Mouse (Mus musculus) spleen, embryonic (tissue): ENCODE measurements around the gene Scrg1.
"Not testable (repeated sequence)": the region's sequence is repeated elsewhere in the genome, so short reads cannot be mapped to it uniquely, and the experiment has no call there.

Experiments used
- CTCF ChIA-PET: fragments of 350-600 bp; sonication (Branson Sonifier 250); formaldehyde crosslinking; loops from one replicate; lab custom pipeline; 2022; lab: Charles Lee

Gene Scrg1

GRCm38 (mm10) chr8:57455765-57456164, at the start of gene Scrg1:
Gene Scrg1, plus strand, starts transcription at chr8:57455923.
- CTCF ChIA-PET = no interaction called here

DNA sequence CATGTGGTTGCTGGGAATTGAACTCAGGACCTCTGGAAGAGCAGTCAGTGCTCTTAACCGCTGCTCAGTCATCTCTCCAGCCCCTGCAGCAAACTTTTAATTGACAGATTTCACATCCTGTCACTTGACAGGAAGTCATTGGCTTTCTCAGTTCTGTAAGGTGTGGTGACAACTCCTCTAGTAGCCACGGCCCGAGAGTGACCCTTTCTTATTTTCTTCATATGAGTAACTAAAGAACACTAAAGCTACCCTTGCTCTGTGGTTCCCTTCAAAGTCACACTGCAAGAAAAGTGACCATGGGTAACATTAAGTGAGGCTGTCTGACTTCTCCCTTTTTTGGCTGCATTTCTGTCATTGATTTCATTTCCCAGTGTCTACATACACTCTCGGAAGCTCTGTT, 49.4 kb upstream of the Scrg1 start:
- CTCF ChIA-PET = no interaction called here

DNA sequence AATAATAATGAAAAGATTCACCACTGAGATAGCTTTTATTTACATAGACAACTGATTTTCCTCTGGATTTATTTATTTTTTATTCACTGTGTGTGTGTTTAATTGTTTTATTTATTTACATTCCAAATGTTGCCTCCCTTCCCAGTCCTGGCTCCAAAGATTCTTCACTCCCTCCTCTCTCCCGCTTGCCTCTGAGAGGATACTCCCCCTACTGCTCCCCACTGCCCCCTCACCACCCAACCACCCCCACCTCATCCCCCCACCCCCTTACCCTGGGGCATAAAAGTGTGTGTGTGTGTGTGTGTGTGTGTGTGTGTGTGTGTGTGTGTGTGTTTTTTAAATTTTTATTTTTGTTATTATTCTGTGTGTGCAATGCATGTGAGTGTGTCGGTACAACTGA, 46.4 kb upstream of the Scrg1 start:
- CTCF ChIA-PET = no interaction called here

- CTCF ChIA-PET = no interaction called here
Observed at GRCm38 (mm10) chr8:57409779-57410472, 45.8 kb upstream of the Scrg1 start.

GRCm38 (mm10) chr8:57410473-57410863, 45.3 kb upstream of the Scrg1 start:
- CTCF ChIA-PET = no interaction called here

GRCm38 (mm10) chr8:57411366-57411765, 44.4 kb upstream of the Scrg1 start:
- CTCF ChIA-PET = no interaction called here

DNA sequence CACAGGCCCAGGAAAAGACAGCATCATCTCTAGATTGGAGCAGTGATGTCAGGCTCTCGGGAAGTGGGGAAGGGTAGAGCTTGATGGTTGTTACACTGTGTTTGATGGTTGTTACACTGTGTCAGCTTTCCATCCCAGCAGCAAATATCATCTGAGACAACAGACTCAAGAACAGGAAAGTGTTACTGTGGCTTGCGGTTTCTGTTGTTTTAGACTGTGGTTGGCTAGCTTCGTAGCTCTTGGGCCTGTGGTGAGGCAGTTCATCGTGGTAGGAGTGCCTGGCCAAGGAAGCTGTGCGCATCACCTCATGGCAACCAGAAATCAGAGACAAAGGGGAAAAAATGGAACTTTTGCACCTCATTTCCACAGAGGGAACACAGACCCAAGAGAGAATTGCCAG, 38.9 kb upstream of the Scrg1 start:
- CTCF ChIA-PET = no interaction called here

GRCm38 (mm10) chr8:57426074-57426473, 29.6 kb upstream of the Scrg1 start:
- CTCF ChIA-PET = interaction anchor here (0.7 to 1.0 kb wide), 4 partner anchors 62 to 374 kb away, joined by 3 read pairs; partner anchors contain the start of gene Sap30

DNA sequence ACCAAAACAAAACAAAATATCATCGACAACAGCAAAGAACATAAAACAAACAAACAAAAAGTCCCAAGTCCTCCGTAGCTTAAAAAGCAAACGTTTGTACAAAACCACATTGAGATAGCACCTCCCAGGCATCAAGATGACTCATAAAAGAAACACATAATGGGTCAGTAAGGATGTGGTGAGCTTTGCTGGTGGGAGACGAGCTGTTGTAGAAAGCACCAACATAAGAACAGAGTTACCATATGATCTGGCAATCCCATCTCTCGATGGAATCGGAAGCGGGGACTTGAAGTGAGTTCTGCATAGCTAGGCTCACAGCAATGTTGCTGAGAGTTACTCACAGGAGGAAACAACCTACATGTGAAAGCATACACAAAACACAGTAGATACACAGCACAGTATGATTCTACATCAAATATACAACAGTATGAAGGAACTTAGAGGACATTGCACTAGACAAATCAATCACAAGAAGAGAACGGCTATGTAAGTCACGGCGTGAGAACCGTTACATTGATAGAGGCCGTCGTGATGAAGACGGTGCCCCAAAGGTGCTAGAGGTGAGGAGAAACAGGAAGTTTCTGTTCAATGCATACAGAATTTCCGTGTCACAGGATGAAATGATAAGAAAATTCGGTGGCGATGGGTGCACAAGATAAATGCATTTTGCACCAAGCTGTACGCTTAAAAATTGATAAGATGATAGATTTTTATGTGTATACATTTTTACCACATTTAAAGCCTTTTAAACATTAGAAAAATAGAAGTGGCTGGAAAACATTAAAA, 27.9 kb upstream of the Scrg1 start:
- CTCF ChIA-PET = no interaction called here

- CTCF ChIA-PET = interaction anchor here (1.4 kb wide), 1 partner anchor 103 kb away, joined by 7 read pairs; no protein-coding TSS in a partner anchor
Observed at GRCm38 (mm10) chr8:57428566-57428965, 27.2 kb upstream of the Scrg1 start.

DNA sequence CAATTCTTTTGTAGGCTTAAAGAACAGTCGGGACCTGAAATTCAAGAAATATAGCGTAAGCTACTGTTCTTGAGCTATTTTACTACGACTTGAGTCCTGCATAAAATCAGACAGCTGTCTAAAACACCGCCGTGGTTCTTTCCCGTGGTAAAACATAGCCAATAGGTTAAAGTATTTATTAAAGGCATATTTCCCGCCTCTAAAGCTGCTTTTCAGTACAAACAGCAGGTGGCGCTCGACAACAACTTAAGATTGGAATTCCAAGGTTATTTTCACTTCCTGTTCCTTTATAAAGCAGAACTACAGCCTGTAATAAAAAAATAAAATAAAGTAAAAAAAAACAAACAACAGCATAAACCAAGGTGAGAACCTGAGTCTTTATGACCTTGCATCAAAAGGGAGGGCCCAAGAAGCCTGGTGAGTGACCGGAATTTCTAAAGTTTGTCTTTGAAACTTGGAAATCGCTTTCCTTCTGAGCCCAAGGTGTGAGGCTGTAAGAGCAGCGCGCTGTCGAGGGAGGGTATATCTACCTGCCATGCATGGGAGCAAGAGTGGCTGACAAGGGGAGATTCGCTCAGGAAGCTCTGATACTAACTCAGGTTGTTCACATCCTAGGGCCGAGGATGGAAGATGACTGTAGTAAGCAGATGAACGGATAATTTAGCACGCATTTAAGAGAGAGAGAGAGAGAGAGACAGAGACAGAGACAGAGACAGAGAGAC, 26.4 kb upstream of the Scrg1 start:
- CTCF ChIA-PET = interaction anchor here (0.6 to 1.4 kb wide), 2 partner anchors 102 to 937 kb away, joined by 4 to 7 read pairs; no protein-coding TSS in a partner anchor

- CTCF ChIA-PET = not testable (repeated sequence)
Observed at GRCm38 (mm10) chr8:57429888-57430274, 25.8 kb upstream of the Scrg1 start.

- CTCF ChIA-PET = no interaction called here
Observed at GRCm38 (mm10) chr8:57430901-57431300, 24.8 kb upstream of the Scrg1 start.

- CTCF ChIA-PET = no interaction called here
Observed at GRCm38 (mm10) chr8:57432802-57433201, 22.9 kb upstream of the Scrg1 start.

- CTCF ChIA-PET = no interaction called here
Observed at GRCm38 (mm10) chr8:57435768-57436436, 19.8 kb upstream of the Scrg1 start.

DNA sequence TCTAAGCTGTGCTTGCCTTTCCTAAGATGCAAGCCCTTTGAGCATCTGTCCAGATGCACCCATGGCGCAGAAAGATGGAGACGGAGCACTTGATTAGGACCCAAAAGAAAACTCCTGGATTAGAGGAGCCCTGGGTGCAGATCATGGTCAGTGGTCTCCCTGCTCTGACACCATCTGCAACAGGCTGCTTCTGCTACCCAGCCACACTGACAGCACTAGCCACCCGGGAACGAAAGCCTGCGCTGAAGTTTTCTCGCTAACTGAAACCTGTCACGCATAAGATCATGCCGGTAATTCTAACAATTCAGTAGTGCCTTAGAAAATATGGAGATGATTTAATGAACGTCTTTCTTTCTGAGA, 19.3 kb upstream of the Scrg1 start:
- CTCF ChIA-PET = no interaction called here

DNA sequence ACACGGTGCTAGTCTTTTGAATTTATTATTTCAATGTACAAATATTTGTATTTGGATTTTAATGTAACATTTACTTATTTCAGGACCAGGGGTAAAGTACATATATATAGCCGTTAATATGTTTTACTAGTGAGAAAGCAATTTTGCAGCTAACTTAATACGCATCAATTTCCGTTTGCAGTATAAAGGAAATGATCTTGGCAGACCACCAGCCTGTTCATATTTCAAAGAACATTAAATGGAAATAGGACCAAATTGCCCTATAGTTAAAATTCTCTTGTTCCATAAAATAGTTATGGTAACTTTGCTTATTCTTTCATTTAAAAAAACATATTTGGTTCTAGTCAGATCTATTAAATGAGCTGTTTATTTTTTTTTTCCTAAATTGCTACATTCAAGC, 14.6 kb upstream of the Scrg1 start:
- CTCF ChIA-PET = no interaction called here

DNA sequence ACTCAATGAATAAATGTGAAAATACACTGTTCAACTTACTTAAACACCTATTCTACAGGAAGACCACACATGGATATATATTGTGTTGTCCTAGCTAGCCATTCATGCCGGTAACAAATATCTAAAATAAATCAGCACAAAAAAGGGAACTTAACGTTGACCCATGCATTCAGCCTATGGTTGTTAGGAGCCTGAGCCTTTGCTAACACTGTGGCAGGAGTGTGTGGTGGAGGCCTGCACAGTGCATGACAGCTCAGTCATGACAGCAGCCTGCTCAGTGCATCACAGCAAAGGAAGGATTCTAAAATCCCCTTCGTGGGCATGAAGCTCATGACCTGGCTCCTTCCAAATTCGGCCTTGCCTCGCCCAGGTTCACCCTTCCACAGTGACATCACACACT, 14.2 kb upstream of the Scrg1 start:
- CTCF ChIA-PET = no interaction called here

DNA sequence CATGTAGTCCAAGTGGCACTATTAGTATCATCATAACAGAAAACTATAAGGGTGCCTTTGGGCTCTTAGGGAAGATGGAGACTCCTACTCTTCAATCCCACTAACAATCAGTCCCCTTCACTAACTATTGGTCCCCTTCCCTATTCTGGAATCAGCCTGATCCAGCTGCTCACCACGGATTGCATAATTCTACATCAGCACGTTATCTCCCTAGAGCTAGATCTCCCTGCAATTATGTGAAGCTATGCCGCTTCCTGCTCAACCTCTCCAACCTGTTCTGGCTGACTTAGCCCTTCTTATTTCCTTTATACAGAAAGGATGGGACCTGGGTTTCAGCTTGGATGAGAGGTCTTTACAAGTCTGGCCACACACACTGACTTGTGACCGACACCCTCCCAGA, 12.4 kb upstream of the Scrg1 start:
- CTCF ChIA-PET = no interaction called here

DNA sequence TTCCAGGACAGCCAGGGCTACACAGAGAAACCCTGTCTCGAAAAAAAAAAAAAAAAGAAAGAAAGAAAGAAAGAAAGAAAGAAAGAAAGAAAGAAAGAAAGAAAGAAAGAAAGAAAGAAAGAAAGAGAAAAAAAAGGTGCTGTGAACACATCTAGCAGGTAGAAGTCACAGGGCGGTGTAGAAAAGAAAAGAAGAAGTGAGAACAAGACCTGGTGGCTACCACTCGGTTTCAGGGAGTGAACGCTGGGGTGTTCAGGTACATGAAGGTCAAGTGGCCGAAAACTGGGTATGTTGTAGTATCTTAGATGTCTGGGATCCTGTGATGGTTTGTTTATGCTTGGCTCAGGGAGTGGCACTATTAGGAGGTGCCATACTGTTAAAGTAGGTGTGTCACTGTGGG, 9.8 kb upstream of the Scrg1 start:
- CTCF ChIA-PET = not testable (repeated sequence)

GRCm38 (mm10) chr8:57450726-57451125, 5.0 kb upstream of the Scrg1 start:
- CTCF ChIA-PET = no interaction called here

GRCm38 (mm10) chr8:57451896-57452295, 3.8 kb upstream of the Scrg1 start:
- CTCF ChIA-PET = interaction anchor here (0.7 kb wide), 1 partner anchor 206 kb away, joined by 5 read pairs; no protein-coding TSS in a partner anchor
